Mouse (Mus musculus): ENCODE measurements at regions not wholly inside any gene's neighbourhood (a gene's known extent, or its start where the extent isn't known, plus 50 kb on each side); places are given as distances from the start of the nearest gene placed in this dataset.

DNA sequence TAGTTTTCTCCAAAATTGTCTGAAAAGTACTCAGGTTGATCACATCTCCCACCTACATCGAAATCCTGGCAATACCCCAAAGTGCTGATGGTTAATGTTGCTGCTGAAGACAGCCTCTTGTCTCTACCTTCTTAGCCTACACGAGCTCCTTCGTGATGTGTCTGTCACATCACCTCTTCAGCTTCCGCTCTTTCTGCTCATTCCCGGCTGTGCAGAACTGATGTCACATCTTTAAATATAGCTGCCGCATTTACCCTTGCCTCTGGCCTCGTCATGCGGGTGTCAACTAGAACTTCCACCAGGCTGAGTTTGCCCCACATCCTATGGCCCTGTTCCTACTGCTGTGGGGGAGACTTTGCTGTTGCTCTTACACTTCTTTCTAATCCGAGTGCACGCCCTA lies 133.2 kb downstream of the Gm10260 start:
- in situ Hi-C loops (cut with MboI; ENCODE audit: low pct_unique_long_range_greater_than_20kb in 1 of 2, low sequenced_read_pairs in 2 of 2, unreplicated experiment in 1 of 2), result no loop called here

DNA sequence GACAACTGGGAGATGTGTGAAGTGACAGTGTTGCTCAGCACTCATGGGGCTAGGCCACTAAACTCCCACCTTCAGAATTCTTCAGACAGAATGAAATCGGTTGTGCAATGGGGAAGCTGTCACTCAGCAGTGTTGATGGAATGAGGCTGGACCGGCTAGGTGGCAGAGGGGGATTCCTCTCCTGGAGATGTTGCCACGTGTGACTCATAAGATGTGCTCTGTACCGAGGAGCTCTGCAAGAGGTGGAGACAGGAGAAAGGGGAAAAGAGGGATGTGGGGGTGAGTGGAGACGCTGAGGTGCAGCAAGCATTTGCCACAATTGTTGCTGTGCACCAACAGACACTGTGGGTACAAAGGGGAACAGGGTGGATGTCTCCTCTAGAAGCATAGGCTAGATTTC lies 133.6 kb downstream of the Gm10260 start:
- in situ Hi-C loops (cut with MboI; ENCODE audit: low pct_unique_long_range_greater_than_20kb in 1 of 2, low sequenced_read_pairs in 2 of 2, unreplicated experiment in 1 of 2), result no loop called here

- in situ Hi-C loops (cut with MboI; ENCODE audit: low pct_unique_long_range_greater_than_20kb in 1 of 2, low sequenced_read_pairs in 2 of 2, unreplicated experiment in 1 of 2), result no loop called here
These were observed 134.3 kb downstream of the Gm10260 start for GRCm38 (mm10) chr13:97626116-97626515.

GRCm38 (mm10) chr13:97625391-97625790 lies 135.0 kb downstream of the Gm10260 start:
- in situ Hi-C loops (cut with MboI; ENCODE audit: low pct_unique_long_range_greater_than_20kb in 1 of 2, low sequenced_read_pairs in 2 of 2, unreplicated experiment in 1 of 2), result no loop called here

GRCm38 (mm10) chr13:97618190-97618586 lies 142.2 kb downstream of the Gm10260 start:
- in situ Hi-C loops (cut with MboI; ENCODE audit: low pct_unique_long_range_greater_than_20kb in 1 of 2, low sequenced_read_pairs in 2 of 2, unreplicated experiment in 1 of 2), result no loop called here

DNA sequence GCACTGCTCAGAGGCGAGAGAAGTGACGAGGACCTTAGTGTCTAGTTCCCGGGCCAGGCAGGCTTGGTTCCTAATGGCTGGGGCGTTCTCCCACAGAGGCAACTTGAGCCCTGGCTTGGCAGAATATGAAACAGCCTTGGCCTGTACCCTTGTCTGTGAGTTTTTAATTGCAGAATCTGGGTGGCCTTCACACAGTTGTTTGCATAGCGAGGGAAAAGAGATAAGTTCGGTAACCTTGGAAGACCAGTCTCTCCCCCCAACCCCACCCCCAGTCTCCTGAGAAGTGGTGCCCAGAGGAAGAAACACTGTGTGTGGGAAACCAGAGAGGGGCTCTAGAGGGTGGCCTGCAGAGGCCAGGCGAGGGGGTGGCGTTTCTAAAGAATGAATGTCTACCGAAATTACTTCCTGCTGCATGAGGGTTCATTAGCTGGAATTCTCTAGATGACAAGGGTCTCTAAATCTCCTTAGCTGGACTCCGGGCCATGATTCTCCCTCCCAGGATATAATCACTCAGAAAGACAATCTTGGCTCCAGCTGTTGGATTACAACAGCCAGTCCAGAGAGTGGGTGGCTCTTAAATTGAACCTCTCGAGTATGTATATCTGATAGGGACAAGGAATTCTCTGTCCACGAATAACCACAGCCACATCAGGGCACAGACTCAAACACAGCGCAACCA lies 142.8 kb downstream of the Gm10260 start:
- in situ Hi-C loops (cut with MboI; ENCODE audit: low pct_unique_long_range_greater_than_20kb in 1 of 2, low sequenced_read_pairs in 2 of 2, unreplicated experiment in 1 of 2), result no loop called here

GRCm38 (mm10) chr13:97616919-97617318 lies 143.5 kb downstream of the Gm10260 start:
- in situ Hi-C loops (cut with MboI; ENCODE audit: low pct_unique_long_range_greater_than_20kb in 1 of 2, low sequenced_read_pairs in 2 of 2, unreplicated experiment in 1 of 2), result no loop called here

- in situ Hi-C loops (cut with MboI; ENCODE audit: low pct_unique_long_range_greater_than_20kb in 1 of 2, low sequenced_read_pairs in 2 of 2, unreplicated experiment in 1 of 2), result no loop called here
These were observed 153.2 kb downstream of the Gm10260 start for GRCm38 (mm10) chr13:97607221-97607723.

GRCm38 (mm10) chr13:97604451-97604850 lies 156.0 kb downstream of the Gm10260 start:
- in situ Hi-C loops (cut with MboI; ENCODE audit: low pct_unique_long_range_greater_than_20kb in 1 of 2, low sequenced_read_pairs in 2 of 2, unreplicated experiment in 1 of 2), result no loop called here

DNA sequence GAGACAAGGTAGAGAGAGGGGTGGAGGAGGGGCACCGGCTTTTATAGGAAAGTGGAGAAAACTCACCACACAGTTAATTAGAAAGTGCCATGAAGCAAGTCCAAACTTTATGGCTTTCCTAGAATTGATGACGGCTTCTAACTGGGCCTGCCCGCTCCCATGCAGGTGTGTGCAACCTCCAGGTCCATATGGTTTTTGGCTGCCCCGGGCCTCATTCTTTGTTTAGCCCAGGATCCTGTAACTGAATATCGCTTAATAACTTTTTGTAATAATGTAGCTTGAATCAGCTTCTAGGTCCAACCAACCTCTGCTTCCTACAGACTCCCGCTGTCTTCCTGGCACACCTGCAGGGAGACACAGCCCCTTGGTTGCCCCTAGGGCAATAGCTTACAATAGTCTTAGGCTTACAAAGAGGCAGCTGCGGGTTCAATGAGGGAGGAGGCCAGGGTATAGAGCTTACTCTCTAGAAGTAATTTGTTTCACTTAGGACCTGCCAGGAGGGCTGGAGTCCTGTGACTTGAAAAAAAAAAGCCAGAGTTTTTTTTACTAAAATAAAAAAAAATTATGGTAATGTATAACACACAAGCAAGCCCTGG lies 159.2 kb downstream of the Gm10260 start:
- in situ Hi-C loops (cut with MboI; ENCODE audit: low pct_unique_long_range_greater_than_20kb in 1 of 2, low sequenced_read_pairs in 2 of 2, unreplicated experiment in 1 of 2), result no loop called here

GRCm38 (mm10) chr13:97600136-97600535 lies 160.3 kb downstream of the Gm10260 start:
- in situ Hi-C loops (cut with MboI; ENCODE audit: low pct_unique_long_range_greater_than_20kb in 1 of 2, low sequenced_read_pairs in 2 of 2, unreplicated experiment in 1 of 2), result no loop called here

- in situ Hi-C loops (cut with MboI; ENCODE audit: low pct_unique_long_range_greater_than_20kb in 1 of 2, low sequenced_read_pairs in 2 of 2, unreplicated experiment in 1 of 2), result no loop called here
These were observed 161.7 kb downstream of the Gm10260 start for GRCm38 (mm10) chr13:97598507-97599431.

GRCm38 (mm10) chr13:97594851-97595250 lies 165.6 kb downstream of the Gm10260 start:
- in situ Hi-C loops (cut with MboI; ENCODE audit: low pct_unique_long_range_greater_than_20kb in 1 of 2, low sequenced_read_pairs in 2 of 2, unreplicated experiment in 1 of 2), result no loop called here

DNA sequence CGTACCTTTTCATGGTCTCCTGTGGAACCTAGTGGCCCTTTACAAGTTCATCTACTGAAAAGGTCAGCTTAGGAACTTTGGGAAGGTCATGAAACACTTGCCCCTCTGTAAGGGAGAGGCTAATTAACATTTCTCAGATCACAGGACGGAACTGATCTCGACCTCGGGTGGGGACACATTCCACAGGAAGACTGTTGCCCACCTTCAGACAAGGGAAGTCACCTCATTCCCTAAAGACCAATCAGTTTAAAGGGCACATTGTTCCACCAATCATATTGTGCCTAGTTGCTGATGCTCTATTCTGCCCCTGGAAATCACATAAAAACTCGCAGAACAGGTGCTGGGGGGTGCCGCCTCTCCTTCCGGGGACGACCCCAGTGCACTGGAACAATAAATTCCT lies 170.8 kb downstream of the Gm10260 start:
- in situ Hi-C loops (cut with MboI; ENCODE audit: low pct_unique_long_range_greater_than_20kb in 1 of 2, low sequenced_read_pairs in 2 of 2, unreplicated experiment in 1 of 2), result loop anchor here (10.0 kb wide), 3 partner anchors 75 to 355 kb away; partner anchors contain the start of gene Enc1 (in 1 of the 2)

GRCm38 (mm10) chr13:97588085-97588484 lies 172.3 kb downstream of the Gm10260 start:
- in situ Hi-C loops (cut with MboI; ENCODE audit: low pct_unique_long_range_greater_than_20kb in 1 of 2, low sequenced_read_pairs in 2 of 2, unreplicated experiment in 1 of 2), result loop anchor here (10.0 kb wide), 3 partner anchors 73 to 353 kb away; partner anchors contain the start of gene Enc1 (in 1 of the 2)

GRCm38 (mm10) chr13:97587088-97587487 lies 173.3 kb downstream of the Gm10260 start:
- in situ Hi-C loops (cut with MboI; ENCODE audit: low pct_unique_long_range_greater_than_20kb in 1 of 2, low sequenced_read_pairs in 2 of 2, unreplicated experiment in 1 of 2), result loop anchor here (10.0 kb wide), 3 partner anchors 72 to 352 kb away; partner anchors contain the start of gene Enc1 (in 1 of the 2)

- in situ Hi-C loops (cut with MboI; ENCODE audit: low pct_unique_long_range_greater_than_20kb in 1 of 2, low sequenced_read_pairs in 2 of 2, unreplicated experiment in 1 of 2), result loop anchor here (10.0 kb wide), 3 partner anchors 69 to 349 kb away; partner anchors contain the start of gene Enc1 (in 1 of the 2)
These were observed 176.4 kb downstream of the Gm10260 start for GRCm38 (mm10) chr13:97584045-97584444.

DNA sequence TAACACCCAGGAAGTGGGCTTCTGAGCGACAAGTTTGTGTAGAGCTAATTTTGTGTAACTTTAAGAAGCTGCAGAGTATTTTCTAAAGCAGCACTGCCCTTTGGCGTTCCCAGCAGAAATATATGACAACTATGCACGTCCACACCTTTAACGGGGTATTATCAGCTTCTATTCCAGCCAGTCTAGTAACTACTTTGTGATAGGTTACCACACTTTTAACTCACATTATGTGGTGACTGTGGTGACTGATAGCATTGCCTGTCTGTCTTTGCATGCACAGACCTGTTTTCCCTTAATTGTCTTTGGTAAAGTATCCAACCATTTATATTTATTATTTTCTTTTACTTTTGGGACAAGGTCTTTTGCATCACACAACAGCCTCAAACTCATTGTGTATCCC lies 179.1 kb downstream of the Gm10260 start:
- in situ Hi-C loops (cut with MboI; ENCODE audit: low pct_unique_long_range_greater_than_20kb in 1 of 2, low sequenced_read_pairs in 2 of 2, unreplicated experiment in 1 of 2), result loop anchor here (10.0 kb wide), 3 partner anchors 67 to 347 kb away; partner anchors contain the start of gene Enc1 (in 1 of the 2)
